Mouse (Mus musculus) naive thymus-derived CD4-positive, alpha-beta T cell, adult 2 months (primary cell): Measurements from ENCODE around the gene Capza2.

Experiments
- DNase-seq: peaks from one replicate; pipeline ENCODE4 v3.0.0-alpha.2; 2011; ENCODE audit warnings: low read depth

The Capza2 gene

GRCm38 (mm10) chr6:17635615-17636284, at the start of gene Capza2:
Gene Capza2, plus strand, starts transcription at chr6:17636234.
- DNase-seq: peak; percentile 66

DNA sequence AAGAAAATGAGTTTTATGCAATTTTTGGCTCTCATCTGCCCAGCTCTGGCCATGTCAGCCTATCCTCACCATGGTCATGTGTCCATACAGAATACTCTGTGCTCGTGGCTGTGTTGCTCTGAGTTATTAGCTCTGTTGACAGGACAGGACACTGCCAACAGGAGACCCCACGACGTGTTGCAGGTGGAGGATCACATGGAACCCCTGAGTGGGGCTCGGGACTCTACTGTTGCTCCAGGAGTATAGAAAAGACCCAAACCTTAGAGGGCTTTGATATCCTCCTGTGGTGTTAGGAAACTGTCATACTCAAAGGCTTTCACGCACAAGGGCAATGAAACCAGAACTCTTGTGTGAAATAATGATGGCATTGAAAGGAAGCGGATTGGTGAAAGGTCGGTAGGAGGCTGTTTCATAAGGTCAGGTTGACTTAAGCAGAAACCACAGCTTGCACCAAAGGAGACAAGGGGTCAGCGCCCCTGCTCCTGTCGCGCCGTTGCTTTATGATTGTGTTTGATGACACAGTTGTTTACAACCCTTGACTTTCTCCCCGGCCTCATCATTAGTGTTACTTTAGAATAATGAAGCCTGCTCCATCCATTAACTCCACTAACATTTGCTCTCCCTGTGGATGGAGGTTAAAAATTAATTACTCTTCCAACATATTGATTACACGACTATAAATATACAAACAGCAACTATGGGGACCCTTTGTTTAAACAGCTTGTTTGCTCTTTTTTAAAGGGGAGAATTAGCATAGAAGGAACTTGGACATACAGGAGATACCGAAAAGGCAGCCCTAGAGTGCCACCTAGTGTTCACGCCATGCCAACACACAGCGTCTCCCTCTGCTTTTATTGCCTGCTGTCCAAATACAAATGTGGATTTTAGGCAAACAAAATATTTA, 46.7 kb upstream of the Capza2 start:
- peak; percentile 72 for DNase-seq

DNA sequence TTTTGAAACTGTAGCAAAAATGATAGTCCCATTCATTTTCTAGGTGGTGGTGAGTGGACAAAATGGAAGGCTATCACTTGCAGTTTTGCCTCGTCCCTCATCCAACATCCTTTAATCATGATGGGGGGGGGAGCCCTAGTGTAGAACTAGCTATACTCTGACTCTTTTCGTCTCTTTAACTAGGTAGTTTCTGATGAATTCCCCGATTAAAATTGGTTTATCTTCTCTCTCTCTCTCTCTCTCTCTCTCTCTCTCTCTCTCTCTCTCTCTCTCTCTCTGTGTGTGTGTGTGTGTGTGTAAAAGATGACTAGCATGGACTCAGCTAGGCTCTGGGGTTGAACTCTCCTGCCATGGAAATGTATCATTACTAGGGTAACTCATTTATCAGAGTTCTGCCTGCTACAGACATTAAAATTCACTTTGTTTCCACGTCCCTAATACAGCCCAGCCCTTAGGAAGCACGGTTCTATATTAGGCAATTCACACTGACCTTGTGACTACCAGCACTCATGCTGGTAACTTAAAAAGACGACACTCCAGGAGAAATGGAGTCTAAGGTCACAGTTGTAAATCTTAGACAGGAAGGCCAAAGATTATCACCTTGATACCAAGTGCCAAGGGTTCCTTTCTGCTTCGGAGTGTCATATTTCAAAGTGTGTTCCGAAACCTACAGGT, 45.9 kb upstream of the Capza2 start:
- DNase-seq: no peak

DNA sequence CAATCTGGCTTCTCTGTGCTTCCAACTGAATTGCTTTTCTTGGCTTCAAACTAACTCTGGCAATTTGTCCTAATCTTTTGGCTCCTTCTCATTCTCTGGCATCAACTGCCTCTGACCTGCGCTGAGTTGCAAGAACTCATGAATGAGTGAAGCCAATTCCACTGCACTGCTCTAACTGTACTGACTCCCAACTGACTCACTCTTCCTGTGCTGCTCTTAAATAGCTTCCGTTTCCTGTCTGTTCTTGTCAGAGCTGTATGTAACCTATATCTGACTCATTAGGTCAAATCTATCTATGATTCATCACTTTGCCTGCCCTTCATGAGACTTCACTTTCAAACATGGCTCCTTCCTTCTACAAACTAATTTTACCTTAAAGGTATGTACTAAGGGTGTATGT, 42.1 kb upstream of the Capza2 start:
- DNase-seq: no peak

- no peak for DNase-seq
Measured at GRCm38 (mm10) chr6:17595712-17596462, 40.1 kb upstream of the Capza2 start.

DNA sequence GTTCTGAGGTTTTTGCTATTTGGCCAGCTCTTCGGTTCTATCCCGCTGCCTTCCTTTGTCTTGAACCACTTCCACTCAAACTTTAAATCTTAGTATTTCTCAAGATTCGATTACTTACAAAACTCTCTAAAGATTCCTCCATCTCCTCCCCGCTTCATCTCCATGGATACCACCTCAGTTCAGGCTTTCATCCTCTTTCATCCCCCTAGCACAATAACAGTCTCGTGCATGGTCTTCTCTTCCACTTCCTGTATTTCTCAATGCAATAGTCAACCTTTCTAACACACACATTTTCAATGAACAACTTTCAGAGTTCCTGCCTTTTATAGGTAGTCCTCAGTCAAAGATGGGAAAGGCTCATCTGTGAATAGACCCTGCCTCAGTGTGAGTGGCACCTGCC, 36.7 kb upstream of the Capza2 start:
- DNase-seq: no peak

DNA sequence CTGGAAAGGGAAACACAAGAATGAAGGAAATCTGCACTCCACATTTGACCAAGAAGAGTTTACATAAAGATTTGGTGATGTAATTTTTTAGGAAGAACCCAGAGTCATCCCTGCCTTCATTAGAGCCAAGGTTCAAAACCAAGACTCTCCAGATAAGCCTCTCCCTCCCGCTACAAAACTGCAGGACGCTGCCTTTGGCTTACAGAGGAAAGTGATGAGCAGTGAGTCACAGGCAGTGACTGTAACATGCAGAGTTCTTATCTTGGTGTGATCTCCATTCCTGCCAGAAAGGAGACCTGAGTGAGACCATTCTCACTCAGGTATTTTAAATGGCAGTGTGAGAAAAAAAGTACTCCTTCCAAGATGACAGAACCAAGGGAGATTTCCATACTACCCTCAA, 34.5 kb upstream of the Capza2 start:
- no peak for DNase-seq

GRCm38 (mm10) chr6:17606915-17607314, 29.1 kb upstream of the Capza2 start:
- no peak for DNase-seq

GRCm38 (mm10) chr6:17611352-17612010, 24.6 kb upstream of the Capza2 start:
- no peak for DNase-seq

DNA sequence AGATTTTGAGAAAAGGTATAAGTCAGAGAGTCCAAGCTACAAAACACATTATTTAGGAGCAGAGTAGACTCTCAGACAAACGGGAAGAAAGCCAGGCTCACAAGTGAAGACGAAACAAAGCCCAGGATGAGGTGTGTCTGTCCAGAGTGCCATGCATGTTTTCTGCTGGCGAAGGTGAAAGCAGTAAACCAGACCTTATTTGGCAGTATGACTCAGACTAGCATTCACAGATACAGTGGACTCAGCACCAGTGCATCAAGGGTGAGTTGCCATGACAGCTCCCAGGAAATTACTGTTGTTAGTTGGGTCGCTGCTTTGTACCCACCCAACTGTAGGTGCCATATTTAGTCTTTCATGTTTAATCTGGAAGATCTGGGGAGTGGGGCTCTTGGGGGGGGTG, 23.4 kb upstream of the Capza2 start:
- DNase-seq: no peak

DNA sequence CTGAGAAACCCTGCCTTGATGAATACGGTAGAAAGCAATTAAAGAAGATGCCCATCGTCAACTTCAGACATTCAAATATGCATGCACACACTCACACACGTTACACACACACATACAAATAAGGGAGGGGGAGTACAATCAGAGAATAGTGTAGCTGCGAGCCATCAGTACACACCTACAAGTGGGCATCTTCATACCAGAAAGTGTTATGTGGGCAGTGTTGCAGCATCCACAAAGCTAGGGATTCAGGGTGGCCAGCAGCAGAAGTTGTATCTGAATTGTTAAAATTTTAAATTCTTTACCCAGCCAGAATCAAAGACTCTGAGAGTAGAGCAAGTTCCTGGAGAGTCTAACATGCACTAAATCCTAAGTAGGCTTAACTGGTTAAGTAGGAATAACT, 15.2 kb upstream of the Capza2 start:
- DNase-seq: no peak

DNA sequence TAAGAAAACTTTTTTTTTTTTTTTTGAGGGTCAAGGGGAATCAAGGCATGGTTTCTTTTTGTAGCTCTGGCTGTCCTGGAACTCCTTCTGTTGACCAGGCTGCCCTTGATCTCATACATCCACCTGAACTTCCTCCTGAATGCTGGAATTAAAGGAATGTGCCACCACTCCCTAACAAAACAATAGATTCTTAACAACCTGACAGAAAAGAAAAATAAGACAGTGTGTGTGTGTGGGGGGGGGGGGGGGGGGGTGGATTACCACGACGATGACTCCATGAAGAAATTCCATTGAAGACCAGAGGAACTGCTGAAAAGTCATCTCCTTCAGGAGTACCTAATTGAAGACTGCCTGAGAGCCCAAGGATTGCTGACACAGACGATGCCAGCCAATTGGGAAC, 14.6 kb upstream of the Capza2 start:
- no peak for DNase-seq

GRCm38 (mm10) chr6:17628701-17629455, 7.2 kb upstream of the Capza2 start:
- no peak for DNase-seq

GRCm38 (mm10) chr6:17629756-17630155, 6.3 kb upstream of the Capza2 start:
- peak; percentile 46 for DNase-seq

- DNase-seq: no peak
Measured at GRCm38 (mm10) chr6:17631611-17632010, 4.4 kb upstream of the Capza2 start.

GRCm38 (mm10) chr6:17633819-17634218, 2.2 kb upstream of the Capza2 start:
- peak; percentile 45 for DNase-seq

GRCm38 (mm10) chr6:17634992-17635391, 1.0 kb upstream of the Capza2 start:
- no peak for DNase-seq

GRCm38 (mm10) chr6:17636764-17637170, 733 bp downstream of the Capza2 start:
- peak; percentile 97 for DNase-seq

GRCm38 (mm10) chr6:17637205-17638203, 1.5 kb downstream of the Capza2 start:
- DNase-seq: peak; percentile 56
